Mouse (Mus musculus): ENCODE measurements at regions not wholly inside any gene's neighbourhood (a gene's known extent, or its start where the extent isn't known, plus 50 kb on each side); places are given as distances from the start of the nearest gene placed in this dataset.

GRCm38 (mm10) chr5:50343681-50344080 is 284.9 kb upstream of the Adgra3 start:
- Histone ChIP-seq H3K4me2 (ENCODE audit: low read depth, low read length) (no peak overlapping the region), H3K27ac (ENCODE audit: low read length) (no peak overlapping the region), H3K4me3 (ENCODE audit: low read length) (no peak overlapping the region), H3K4me1 (ENCODE audit: control insufficient read depth, insufficient read depth, low read length) (no peaks in the 10 kb centered on the region), H3K9ac (ENCODE audit: low read depth, low read length) (no peak overlapping the region), H3K36me3 (ENCODE audit: control insufficient read depth, insufficient read depth, low read length) (no peaks in the 10 kb centered on the region), H3K27me3 (replicated peaks; ENCODE audit: control insufficient read depth, insufficient read depth, low read length) (no peaks in the 10 kb centered on the region), H3K9me3 (ENCODE audit: control insufficient read depth, low read length) (no peaks in the 10 kb centered on the region)
- WGBS = 65% methylated on average over 2 of the region's 2 CpGs
- no peak for ATAC-seq

DNA sequence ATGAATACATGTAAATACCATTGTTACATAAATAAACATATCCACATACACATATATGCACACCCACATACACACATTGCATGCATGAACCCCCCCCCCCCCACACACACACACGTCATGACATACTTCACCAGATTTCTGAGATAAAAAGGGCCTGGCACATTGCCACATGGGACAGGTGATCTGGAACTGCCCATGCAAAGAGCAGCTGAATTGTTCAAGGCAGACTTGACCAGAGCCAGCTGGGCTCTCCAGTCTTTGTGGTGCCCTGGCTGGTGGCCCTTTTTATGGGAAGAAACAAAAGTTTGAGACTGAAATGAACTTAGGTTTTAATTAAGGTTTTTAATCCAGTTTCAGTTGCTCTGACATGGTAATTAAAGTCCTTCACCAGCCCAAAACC is 250.7 kb upstream of the Adgra3 start:
- Histone ChIP-seq H3K9ac (ENCODE audit: low read depth, low read length) (no peak overlapping the region), H3K4me2 (ENCODE audit: low read depth, low read length) (no peak overlapping the region), H3K27ac (ENCODE audit: low read length) (no peak overlapping the region), H3K27me3 (replicated peaks; ENCODE audit: control insufficient read depth, insufficient read depth, low read length) (no peaks in the 10 kb centered on the region), H3K36me3 (ENCODE audit: control insufficient read depth, insufficient read depth, low read length) (no peaks in the 10 kb centered on the region), H3K4me1 (ENCODE audit: control insufficient read depth, insufficient read depth, low read length) (no peaks in the 10 kb centered on the region), H3K4me3 (ENCODE audit: low read length) (no peak overlapping the region), H3K9me3 (ENCODE audit: control insufficient read depth, low read length) (no peaks in the 10 kb centered on the region)
- no peak for ATAC-seq
- WGBS = 67% methylated on average over 1 of the region's 1 CpGs

- H3K9ac ChIP-seq (ENCODE audit: low read depth, low read length) = no peak overlapping the region
- no peak for ATAC-seq
- H3K4me2 ChIP-seq (ENCODE audit: low read depth, low read length) = no peak overlapping the region
- no peak overlapping the region for H3K27ac ChIP-seq (ENCODE audit: low read length)
- 71% methylated on average over 1 of the region's 1 CpGs for WGBS
- H3K36me3 ChIP-seq (ENCODE audit: control insufficient read depth, insufficient read depth, low read length) = no peaks in the 10 kb centered on the region
- no peak overlapping the region for H3K4me3 ChIP-seq (ENCODE audit: low read length)
- H3K4me1 ChIP-seq (ENCODE audit: control insufficient read depth, insufficient read depth, low read length) = no peaks in the 10 kb centered on the region
- no peaks in the 10 kb centered on the region for H3K27me3 ChIP-seq (replicated peaks; ENCODE audit: control insufficient read depth, insufficient read depth, low read length)
- H3K9me3 ChIP-seq (ENCODE audit: control insufficient read depth, low read length) = no peaks in the 10 kb centered on the region
Observed at GRCm38 (mm10) chr5:50303859-50304480, 245.2 kb upstream of the Adgra3 start.

- H3K27me3 ChIP-seq (replicated peaks; ENCODE audit: control insufficient read depth, insufficient read depth, low read length) = no peaks in the 10 kb centered on the region
- ATAC-seq = no peak
- H3K9ac ChIP-seq (ENCODE audit: low read depth, low read length) = no peak overlapping the region
- H3K9me3 ChIP-seq (ENCODE audit: control insufficient read depth, low read length) = no peaks in the 10 kb centered on the region
- H3K4me3 ChIP-seq (ENCODE audit: low read length) = no peak overlapping the region
- no peak overlapping the region for H3K4me2 ChIP-seq (ENCODE audit: low read depth, low read length)
- H3K36me3 ChIP-seq (ENCODE audit: control insufficient read depth, insufficient read depth, low read length) = no peaks in the 10 kb centered on the region
- no peaks in the 10 kb centered on the region for H3K4me1 ChIP-seq (ENCODE audit: control insufficient read depth, insufficient read depth, low read length)
- H3K27ac ChIP-seq (ENCODE audit: low read length) = no peak overlapping the region
- WGBS = 56% methylated on average over 3 of the region's 3 CpGs
Observed at GRCm38 (mm10) chr5:50293794-50294193, 235.0 kb upstream of the Adgra3 start.

- WGBS = 83% methylated on average over 2 of the region's 2 CpGs
- peak; percentile 52; the same call in 1 of the 2 replicates for ATAC-seq
- H3K27me3 ChIP-seq (replicated peaks; ENCODE audit: control insufficient read depth, insufficient read depth, low read length) = no peaks in the 10 kb centered on the region
- no peaks in the 10 kb centered on the region for H3K9me3 ChIP-seq (ENCODE audit: control insufficient read depth, low read length)
- no peaks in the 10 kb centered on the region for H3K4me1 ChIP-seq (ENCODE audit: control insufficient read depth, insufficient read depth, low read length)
- H3K9ac ChIP-seq (ENCODE audit: low read depth, low read length) = no peak overlapping the region
- no peak overlapping the region for H3K27ac ChIP-seq (ENCODE audit: low read length)
- no peak overlapping the region for H3K4me2 ChIP-seq (ENCODE audit: low read depth, low read length)
- no peaks in the 10 kb centered on the region for H3K36me3 ChIP-seq (ENCODE audit: control insufficient read depth, insufficient read depth, low read length)
- no peak overlapping the region for H3K4me3 ChIP-seq (ENCODE audit: low read length)
Observed at GRCm38 (mm10) chr5:50290879-50291410, 232.1 kb upstream of the Adgra3 start.

DNA sequence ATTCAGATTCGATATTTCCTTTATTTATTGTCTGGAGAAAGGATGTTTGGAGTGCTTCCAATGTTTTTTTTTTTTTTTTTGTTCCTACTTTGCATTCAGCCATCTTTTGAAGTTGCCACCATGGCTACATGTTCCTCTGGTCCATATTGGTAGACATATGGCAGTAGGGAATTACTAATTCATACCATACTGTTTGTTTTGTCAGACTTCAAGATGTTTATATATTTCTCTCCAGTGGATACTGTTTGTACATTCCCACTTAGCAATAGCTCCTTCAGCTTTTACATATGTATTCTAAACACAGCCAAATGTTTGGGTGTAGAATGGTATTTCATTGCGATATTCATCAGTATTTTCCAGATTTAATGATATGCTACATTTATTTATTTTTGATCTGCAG is 201.6 kb upstream of the Adgra3 start:
- ATAC-seq = no peak
- Histone ChIP-seq H3K27me3 (replicated peaks; ENCODE audit: control insufficient read depth, insufficient read depth, low read length) (no peaks in the 10 kb centered on the region), H3K36me3 (ENCODE audit: control insufficient read depth, insufficient read depth, low read length) (no peaks in the 10 kb centered on the region), H3K4me2 (ENCODE audit: low read depth, low read length) (no peak overlapping the region), H3K4me1 (ENCODE audit: control insufficient read depth, insufficient read depth, low read length) (no peaks in the 10 kb centered on the region), H3K4me3 (ENCODE audit: low read length) (no peak overlapping the region), H3K9me3 (ENCODE audit: control insufficient read depth, low read length) (no peaks in the 10 kb centered on the region), H3K27ac (ENCODE audit: low read length) (no peak overlapping the region), H3K9ac (ENCODE audit: low read depth, low read length) (no peak overlapping the region)
- WGBS = 71% methylated on average over 2 of the region's 2 CpGs

DNA sequence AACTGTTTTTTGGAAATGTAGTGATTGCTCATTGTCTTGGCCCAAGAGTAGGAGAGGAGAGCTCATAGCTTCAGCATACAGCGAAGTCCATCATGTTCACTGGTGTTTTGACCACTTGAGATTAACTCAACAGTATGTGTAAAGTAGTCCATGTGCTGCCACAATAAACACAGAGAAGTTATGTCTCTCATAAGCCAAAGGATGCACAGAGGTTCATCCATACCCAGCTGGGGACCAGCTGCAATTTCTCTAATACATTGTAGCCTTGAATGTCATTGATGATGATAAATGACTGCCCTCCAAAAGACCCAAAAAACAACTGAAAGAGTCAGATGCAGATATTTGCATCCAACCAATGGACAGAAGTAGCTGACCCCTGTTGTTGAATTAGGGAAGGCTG is 199.2 kb upstream of the Adgra3 start:
- Histone ChIP-seq H3K4me3 (ENCODE audit: low read length) (no peak overlapping the region), H3K36me3 (ENCODE audit: control insufficient read depth, insufficient read depth, low read length) (no peaks in the 10 kb centered on the region), H3K9ac (ENCODE audit: low read depth, low read length) (no peak overlapping the region), H3K4me2 (ENCODE audit: low read depth, low read length) (no peak overlapping the region), H3K27ac (ENCODE audit: low read length) (no peak overlapping the region), H3K9me3 (ENCODE audit: control insufficient read depth, low read length) (no peaks in the 10 kb centered on the region), H3K27me3 (replicated peaks; ENCODE audit: control insufficient read depth, insufficient read depth, low read length) (no peaks in the 10 kb centered on the region), H3K4me1 (ENCODE audit: control insufficient read depth, insufficient read depth, low read length) (no peaks in the 10 kb centered on the region)
- ATAC-seq = peak; percentile 72
- WGBS = 76% methylated on average over 1 of the region's 1 CpGs

DNA sequence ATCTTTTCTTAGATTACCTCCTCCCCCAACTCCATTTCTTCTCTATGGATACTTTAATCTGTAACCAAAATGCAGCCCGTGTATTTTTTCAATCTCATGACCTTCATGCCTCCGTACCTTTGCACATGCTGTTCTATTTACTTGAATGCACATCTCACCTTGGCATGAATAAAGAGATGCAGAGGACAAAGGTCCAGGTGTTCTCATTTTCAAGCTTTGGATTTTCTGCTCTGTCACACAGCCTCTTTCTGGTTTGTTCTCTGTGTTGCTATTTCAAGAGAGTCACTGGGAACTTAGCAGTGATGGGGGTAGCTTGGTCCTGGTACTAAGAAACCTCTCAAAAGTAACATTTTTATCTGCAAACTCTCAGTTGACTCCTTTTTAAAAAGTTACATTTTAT is 175.3 kb upstream of the Adgra3 start:
- no peak overlapping the region for H3K9ac ChIP-seq (ENCODE audit: low read depth, low read length)
- no peaks in the 10 kb centered on the region for H3K4me1 ChIP-seq (ENCODE audit: control insufficient read depth, insufficient read depth, low read length)
- no peak overlapping the region for H3K27ac ChIP-seq (ENCODE audit: low read length)
- no peak overlapping the region for H3K4me3 ChIP-seq (ENCODE audit: low read length)
- H3K36me3 ChIP-seq (ENCODE audit: control insufficient read depth, insufficient read depth, low read length) = no peaks in the 10 kb centered on the region
- 94% methylated on average over 2 of the region's 2 CpGs for WGBS
- no peaks in the 10 kb centered on the region for H3K9me3 ChIP-seq (ENCODE audit: control insufficient read depth, low read length)
- H3K4me2 ChIP-seq (ENCODE audit: low read depth, low read length) = no peak overlapping the region
- no peaks in the 10 kb centered on the region for H3K27me3 ChIP-seq (replicated peaks; ENCODE audit: control insufficient read depth, insufficient read depth, low read length)
- ATAC-seq = no peak

DNA sequence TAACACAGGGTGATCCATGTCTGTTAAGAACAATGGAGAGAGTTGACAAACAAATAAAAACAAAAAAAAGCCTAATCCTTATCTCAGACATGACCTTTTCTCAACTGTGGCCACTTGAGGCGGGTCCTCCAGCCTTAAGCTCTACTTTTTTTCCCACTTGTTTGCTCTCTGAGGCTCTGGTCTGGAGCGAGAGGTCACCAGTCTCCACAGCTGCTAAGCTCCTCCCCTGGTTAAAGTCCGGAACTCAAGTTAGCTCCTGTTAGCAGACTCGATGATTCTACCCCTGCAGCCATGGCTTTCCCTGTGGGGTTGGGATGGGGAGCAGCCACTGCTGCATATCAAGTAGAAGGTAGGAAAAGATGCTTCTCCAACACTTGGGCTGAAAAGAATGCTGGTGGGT is 158.2 kb upstream of the Adgra3 start:
- H3K9me3 ChIP-seq (ENCODE audit: control insufficient read depth, low read length) = no peaks in the 10 kb centered on the region
- no peaks in the 10 kb centered on the region for H3K36me3 ChIP-seq (ENCODE audit: control insufficient read depth, insufficient read depth, low read length)
- peaks cover 7% of the 10 kb centered on the region; the same call in 1 of the 2 replicates for H3K4me1 ChIP-seq (ENCODE audit: control insufficient read depth, insufficient read depth, low read length)
- WGBS = 35% methylated on average over 4 of the region's 4 CpGs
- no peak overlapping the region for H3K9ac ChIP-seq (ENCODE audit: low read depth, low read length)
- ATAC-seq = peak; percentile 90
- H3K4me2 ChIP-seq (ENCODE audit: low read depth, low read length) = no peak overlapping the region
- H3K27me3 ChIP-seq (replicated peaks; ENCODE audit: control insufficient read depth, insufficient read depth, low read length) = no peaks in the 10 kb centered on the region
- no peak overlapping the region for H3K4me3 ChIP-seq (ENCODE audit: low read length)
- H3K27ac ChIP-seq (ENCODE audit: low read length) = no peak overlapping the region

- Histone ChIP-seq H3K27me3 (replicated peaks; ENCODE audit: control insufficient read depth, insufficient read depth, low read length) (no peaks in the 10 kb centered on the region), H3K4me3 (ENCODE audit: low read length) (no peak overlapping the region), H3K4me1 (ENCODE audit: control insufficient read depth, insufficient read depth, low read length) (peaks cover 7% of the 10 kb centered on the region; the same call in 1 of the 2 replicates), H3K36me3 (ENCODE audit: control insufficient read depth, insufficient read depth, low read length) (no peaks in the 10 kb centered on the region), H3K27ac (ENCODE audit: low read length) (no peak overlapping the region), H3K9ac (ENCODE audit: low read depth, low read length) (no peak overlapping the region), H3K4me2 (ENCODE audit: low read depth, low read length) (no peak overlapping the region), H3K9me3 (ENCODE audit: control insufficient read depth, low read length) (no peaks in the 10 kb centered on the region)
- ATAC-seq = no peak
- WGBS = 34% methylated on average over 5 of the region's 5 CpGs
Observed at GRCm38 (mm10) chr5:50215960-50216359, 157.2 kb upstream of the Adgra3 start.

Data from intestine, embryonic 16.5 days (tissue).